Mouse (Mus musculus): ENCODE data around the gene Rbfox2. TPM values are rescaled to one million over a fixed set of nuclear protein-coding genes. Genes with fewer than 3 reads are reported as not detected.
A peak's percentile ranks its signal among the peaks of the same experiment; 100 is the strongest.
"Not testable (repeated sequence)": the region's sequence is repeated elsewhere in the genome, so short reads cannot be mapped to it uniquely, and the experiment has no call there.

The Rbfox2 gene
- total RNA-seq, 2 experiments from 2014 or later = 0.32 to 0.87 TPM

GRCm38 (mm10) chr15:77276300-77276699 is 30.5 kb downstream of the Rbfox2 start:
- no peak for ATAC-seq (replicated peaks; ENCODE audit: poor library complexity)

GRCm38 (mm10) chr15:77275572-77275971 is 31.2 kb downstream of the Rbfox2 start:
- ATAC-seq (replicated peaks; ENCODE audit: poor library complexity) = no peak

- no peak for ATAC-seq (replicated peaks; ENCODE audit: poor library complexity)
Observed at GRCm38 (mm10) chr15:77273947-77274346, 32.9 kb downstream of the Rbfox2 start.

- ATAC-seq (replicated peaks; ENCODE audit: poor library complexity) = no peak
Observed at GRCm38 (mm10) chr15:77271285-77271684, 35.5 kb downstream of the Rbfox2 start.

- ATAC-seq (replicated peaks; ENCODE audit: poor library complexity) = not testable (repeated sequence)
Observed at GRCm38 (mm10) chr15:77269496-77269895, 37.3 kb downstream of the Rbfox2 start.

DNA sequence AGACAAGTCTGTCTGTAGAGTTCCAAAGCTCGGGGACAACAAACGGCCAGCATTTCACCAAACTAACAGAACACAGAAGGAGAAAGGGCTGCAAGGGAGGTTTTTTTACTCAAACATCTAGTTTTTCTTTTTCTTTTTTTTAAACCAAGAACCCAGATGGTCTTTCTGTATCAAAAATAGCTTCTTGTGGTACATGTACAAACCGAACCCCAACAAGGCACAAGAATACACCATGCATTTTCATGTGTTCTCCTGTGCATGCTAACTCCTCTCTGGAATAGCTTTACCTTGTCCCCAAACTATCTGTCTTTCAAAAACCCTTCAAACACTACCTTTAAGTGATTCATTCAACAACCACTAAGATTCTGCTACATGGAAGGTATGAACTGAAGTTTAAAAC is 38.4 kb downstream of the Rbfox2 start:
- no peak for ATAC-seq (replicated peaks; ENCODE audit: poor library complexity)

GRCm38 (mm10) chr15:77265318-77265717 is 41.5 kb downstream of the Rbfox2 start:
- no peak for ATAC-seq (replicated peaks; ENCODE audit: poor library complexity)

DNA sequence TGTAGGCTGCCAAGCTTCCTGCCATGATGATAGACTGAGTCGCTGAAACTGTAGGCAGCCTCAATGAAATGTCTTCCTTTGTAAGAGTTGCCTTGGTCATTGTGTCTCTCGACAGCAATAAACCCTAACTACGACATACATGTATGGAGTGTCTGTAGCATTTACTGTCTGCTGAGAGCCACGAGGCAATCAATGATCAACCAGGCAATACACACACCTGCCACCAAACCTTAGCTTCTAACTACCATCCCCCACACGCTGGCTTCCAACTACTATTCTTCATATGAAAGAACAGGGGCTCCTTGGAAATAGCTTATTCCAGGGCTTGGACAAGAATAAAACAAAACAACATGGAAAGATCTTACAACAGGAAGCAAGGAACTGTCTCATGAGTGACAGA is 42.5 kb downstream of the Rbfox2 start:
- no peak for ATAC-seq (replicated peaks; ENCODE audit: poor library complexity)

DNA sequence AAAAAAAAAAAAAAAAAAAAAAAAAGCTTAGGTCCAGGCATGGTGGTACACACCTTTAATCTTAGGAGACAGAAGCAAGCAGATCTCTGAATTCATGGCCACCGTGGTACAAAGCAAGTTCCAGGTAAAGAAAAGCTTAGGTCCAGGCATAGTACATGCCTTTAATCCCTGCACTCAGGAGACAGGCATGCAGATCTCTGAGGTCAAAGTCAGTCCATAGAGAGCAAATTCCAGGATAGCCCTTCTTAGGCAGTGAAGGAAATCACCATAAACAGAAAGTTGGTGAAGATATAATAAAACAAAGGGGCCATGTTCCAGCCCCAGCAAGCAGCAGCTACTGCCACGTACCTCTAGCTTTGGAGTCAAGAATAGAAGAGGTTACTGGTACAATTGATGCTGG is 44.0 kb downstream of the Rbfox2 start:
- no peak for ATAC-seq (replicated peaks; ENCODE audit: poor library complexity)

DNA sequence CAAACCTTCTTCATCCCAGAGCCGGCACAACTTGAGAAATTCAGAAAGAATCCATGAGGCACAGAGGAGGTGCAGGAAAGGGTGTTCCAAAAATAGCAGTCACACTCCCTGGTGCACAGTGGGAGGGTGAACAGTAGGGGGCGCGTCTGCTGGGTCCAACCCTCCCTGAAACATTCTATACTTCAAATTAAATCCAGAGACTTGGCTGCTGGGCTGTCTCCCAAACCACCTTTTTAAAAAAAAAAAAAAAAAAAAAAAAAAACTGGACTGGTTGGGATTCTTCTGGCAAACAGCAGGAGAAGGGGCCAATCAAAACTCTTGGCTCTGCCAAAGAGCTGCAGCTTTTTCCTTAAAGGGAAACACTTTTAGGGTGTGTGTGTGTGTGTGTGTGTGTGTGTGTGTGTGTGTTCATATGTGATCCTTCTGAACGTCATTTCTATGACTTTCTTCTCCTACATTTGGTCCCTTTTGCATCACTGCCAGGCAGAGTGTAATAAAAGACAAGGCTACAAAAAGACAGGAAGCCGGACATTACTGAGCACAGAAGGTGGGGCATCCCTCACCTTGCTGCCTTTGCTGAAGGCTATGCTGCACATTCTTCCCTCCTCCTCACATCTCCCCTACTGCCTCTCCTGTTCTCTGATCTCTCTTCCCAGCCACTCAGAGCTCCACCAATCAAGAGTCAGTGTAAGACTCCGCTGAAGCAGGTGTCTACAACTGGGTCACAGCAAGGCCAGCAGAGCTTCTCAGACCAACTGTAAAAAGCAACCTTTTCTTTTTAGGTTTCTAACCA is 49.2 kb downstream of the Rbfox2 start:
- ATAC-seq (replicated peaks; ENCODE audit: poor library complexity) = peak; percentile 50; the same call in 1 of the 2 replicates

DNA sequence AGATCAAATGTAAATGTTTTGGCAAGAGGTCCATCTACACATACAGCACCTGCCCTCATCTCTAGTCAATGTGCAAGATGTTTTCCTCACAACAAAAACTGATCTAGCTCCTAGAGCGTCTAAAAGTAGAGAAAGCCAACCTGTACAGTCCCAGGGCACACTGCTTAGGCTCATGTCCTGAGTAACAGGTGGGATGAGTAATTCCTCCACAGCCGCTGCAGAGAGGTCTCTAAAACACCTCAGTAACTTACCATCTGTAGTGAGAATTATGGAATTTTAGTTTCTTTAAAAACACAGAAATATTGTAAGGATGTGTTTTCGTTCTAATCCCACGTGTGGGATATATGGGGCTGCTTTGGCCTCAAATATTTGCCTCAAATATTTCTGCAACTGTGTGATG is 50.0 kb downstream of the Rbfox2 start:
- no peak for ATAC-seq (replicated peaks; ENCODE audit: poor library complexity)

DNA sequence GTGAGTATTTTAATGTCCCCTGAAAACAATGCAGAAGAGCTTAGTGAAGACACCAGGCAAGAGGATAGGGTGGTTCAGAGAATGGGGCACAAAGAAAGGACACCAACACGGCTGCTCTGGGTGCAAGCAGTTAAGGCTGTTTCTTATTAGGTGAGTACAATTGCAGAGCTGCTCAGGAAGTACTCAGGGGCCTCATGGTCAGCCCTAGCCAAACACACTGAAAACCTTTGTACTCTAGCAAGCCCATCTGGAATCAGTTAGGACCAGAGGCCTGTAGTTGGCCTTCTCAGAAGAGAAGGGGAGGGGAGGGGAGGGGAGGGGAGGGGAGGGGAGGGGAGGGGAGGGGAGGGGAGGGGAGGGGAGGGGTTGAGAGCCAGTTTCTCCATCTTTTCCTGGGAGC is 52.2 kb downstream of the Rbfox2 start:
- no peak for ATAC-seq (replicated peaks; ENCODE audit: poor library complexity)

GRCm38 (mm10) chr15:77254128-77254527 is 52.7 kb downstream of the Rbfox2 start:
- no peak for ATAC-seq (replicated peaks; ENCODE audit: poor library complexity)

DNA sequence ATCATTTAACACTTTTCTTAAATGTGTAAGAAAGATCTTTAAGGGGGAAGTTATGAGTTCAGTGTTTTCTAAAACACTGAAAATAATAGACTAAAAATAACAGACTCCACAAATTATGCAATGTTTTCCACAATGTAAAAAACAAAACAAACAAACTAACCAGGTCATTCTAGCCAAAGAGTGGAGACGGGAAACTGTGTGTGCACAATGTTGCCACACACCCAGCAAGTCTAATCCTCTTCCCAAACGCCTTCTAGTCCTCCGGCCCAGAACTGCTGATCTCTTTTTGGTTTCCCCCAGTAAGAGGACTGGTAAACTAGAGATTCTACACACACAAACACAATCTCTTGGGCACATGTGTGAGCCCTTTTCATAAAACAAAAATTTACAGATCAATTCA is 55.1 kb downstream of the Rbfox2 start:
- ATAC-seq (replicated peaks; ENCODE audit: poor library complexity) = no peak

DNA sequence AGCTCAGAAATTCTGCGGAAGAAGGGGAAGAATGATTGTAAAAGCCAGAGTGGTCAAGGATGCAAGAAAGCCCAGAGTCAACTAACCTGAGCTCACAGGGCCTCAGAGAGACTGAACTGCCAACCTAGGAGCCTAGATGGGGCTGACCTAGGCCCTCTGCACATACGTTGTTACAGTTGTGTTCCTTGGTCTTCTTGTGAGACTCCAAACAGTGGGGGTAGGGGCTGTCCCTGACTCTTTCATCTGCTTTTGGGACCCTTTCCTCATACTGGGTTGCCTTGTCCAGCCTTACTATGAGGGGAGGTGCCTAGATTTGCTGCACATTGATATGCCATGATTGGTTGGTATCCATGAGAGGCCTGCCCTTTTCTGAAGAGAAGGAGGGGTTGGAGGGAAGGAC is 56.0 kb downstream of the Rbfox2 start:
- no peak for ATAC-seq (replicated peaks; ENCODE audit: poor library complexity)

- no peak for ATAC-seq (replicated peaks; ENCODE audit: poor library complexity)
Observed at GRCm38 (mm10) chr15:77249421-77249820, 57.4 kb downstream of the Rbfox2 start.

GRCm38 (mm10) chr15:77245418-77246365 is 61.1 kb downstream of the Rbfox2 start:
- no peak for ATAC-seq (replicated peaks; ENCODE audit: poor library complexity)

DNA sequence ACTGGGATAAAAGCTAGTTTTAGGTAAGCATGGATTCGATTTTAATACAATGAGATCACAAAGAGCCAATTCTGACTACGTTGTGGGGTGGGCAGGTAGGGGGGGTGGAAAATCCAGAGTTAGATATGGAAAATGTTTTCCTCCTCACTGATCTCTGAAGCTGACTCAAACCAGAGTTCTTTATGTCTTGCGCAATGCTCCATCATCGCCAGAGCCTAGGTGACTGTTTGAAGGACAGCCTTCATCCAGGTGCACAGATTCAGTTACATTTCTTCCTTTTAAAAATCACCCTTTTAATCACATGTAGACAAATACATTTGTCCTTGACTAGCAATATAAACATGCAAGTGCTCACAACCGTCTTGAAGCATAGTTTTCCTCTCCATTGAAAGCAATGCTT is 62.2 kb downstream of the Rbfox2 start:
- ATAC-seq (replicated peaks; ENCODE audit: poor library complexity) = no peak

DNA sequence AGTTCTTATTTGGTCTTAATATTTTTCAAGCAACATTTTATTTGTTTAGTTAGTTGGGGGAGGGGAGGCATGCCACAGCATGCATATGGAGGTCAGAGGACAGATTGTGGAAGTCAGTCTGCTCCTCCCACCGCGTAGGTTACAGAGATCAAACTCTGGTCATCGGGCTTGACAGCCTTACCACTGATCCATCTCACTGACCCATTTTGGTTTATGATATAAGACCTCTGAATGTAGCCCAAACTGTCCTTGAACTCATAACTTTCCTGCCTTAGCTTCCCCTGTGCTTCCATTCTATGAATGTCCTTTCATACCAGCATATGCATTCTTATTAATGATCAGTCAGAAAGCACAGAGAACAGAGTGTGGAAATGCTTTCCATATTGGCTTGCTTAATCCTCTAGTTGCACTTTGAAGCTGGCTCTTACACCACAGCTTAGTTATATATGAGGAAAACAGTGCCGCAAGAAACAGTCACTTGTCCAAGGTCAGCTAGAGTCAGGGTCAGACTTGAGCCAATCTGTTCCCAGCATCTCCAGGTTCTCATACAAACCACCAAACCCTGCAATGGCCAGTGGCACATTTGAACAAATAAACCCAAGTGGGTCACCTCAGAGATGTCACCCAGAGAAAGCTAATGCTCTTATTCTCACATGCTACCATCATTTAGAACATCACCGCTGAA is 62.8 kb downstream of the Rbfox2 start:
- no peak for ATAC-seq (replicated peaks; ENCODE audit: poor library complexity)

DNA sequence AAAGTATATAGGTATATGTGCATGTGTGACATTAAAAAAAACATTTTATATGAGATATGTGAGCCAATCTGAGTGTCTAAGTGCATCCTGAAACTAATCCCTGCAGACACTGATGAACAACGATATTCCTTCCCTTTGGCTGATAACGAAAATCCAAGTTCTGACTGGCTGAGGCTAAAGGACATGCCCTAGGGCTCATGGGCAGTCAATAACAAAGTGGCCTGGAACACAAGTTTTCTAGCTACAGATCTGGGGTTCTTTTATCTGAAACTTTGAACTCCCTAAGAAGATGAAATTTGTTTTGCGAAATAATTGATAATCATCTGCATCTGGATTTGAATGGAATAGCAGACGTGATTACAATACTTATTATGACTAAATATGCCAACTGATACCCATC is 66.2 kb downstream of the Rbfox2 start:
- ATAC-seq (replicated peaks; ENCODE audit: poor library complexity) = no peak

- ATAC-seq (replicated peaks; ENCODE audit: poor library complexity) = no peak
Observed at GRCm38 (mm10) chr15:77239564-77239963, 67.2 kb downstream of the Rbfox2 start.

Data from megakaryocyte progenitor cell, adult 5-6 weeks (primary cell).